Mouse (Mus musculus) ES-E14 (cell line): ENCODE data around the gene Zbtb45. TPM values are rescaled to one million over a fixed set of nuclear protein-coding genes. Genes with fewer than 3 reads are reported as not detected.

Experiments used
- DNase-seq: peaks from one replicate; pipeline ENCODE4 v3.0.0-alpha.2; 2013; ENCODE audit warnings: low read depth, low spot score
- H3K27ac ChIP-seq: 2 replicates; pipeline ENCODE4 v1.5.1; 2012; ENCODE audit warnings: low read depth, mild to moderate bottlenecking, low read length, moderate library complexity, mixed read lengths; ENCODE audit not compliant: poor library complexity, insufficient read depth, severe bottlenecking
- H3K36me3 ChIP-seq: 2 replicates; pipeline ENCODE4 v1.6.1; 2012; ENCODE audit warnings: mild to moderate bottlenecking, low read length, moderate library complexity, mixed read lengths; ENCODE audit not compliant: control insufficient read depth, poor library complexity, insufficient read depth, severe bottlenecking
- H3K4me1 ChIP-seq, 2 experiments: fragments of 150-350 bp in 1 of 2; sonication (generic) in 1 of 2; 2 replicates each; pipeline ENCODE4 v1.6.1; 2012; ENCODE audit warnings: low read length in 2 of 2, mild to moderate bottlenecking in 1 of 2, mixed read lengths in 1 of 2; ENCODE audit not compliant: control insufficient read depth in 2 of 2, insufficient read depth in 2 of 2, poor library complexity in 1 of 2
- H3K4me3 ChIP-seq, 2 experiments: fragments of 150-350 bp in 1 of 2; sonication (generic) in 1 of 2; 2 replicates each; pipeline ENCODE4 v1.5.1; 2012; ENCODE audit warnings: low read length in 2 of 2, low read depth in 1 of 2, mild to moderate bottlenecking in 1 of 2, mixed read lengths in 1 of 2; ENCODE audit not compliant: insufficient read depth in 1 of 2, poor library complexity in 1 of 2, severe bottlenecking in 1 of 2
- H3K9ac ChIP-seq: 2 replicates; pipeline ENCODE4 v1.6.1; 2012; ENCODE audit warnings: low read depth, mild to moderate bottlenecking, low read length, mixed read lengths; ENCODE audit not compliant: poor library complexity, insufficient read depth, severe bottlenecking
- H3K9me3 ChIP-seq: fragments of 150-350 bp; sonication (generic); 2 replicates; pipeline ENCODE4 v1.6.1; 2012; ENCODE audit warnings: low read depth, mild to moderate bottlenecking, low read length; ENCODE audit not compliant: control insufficient read depth, insufficient read depth
- CHD2 ChIP-seq: IDR thresholded peaks from 2 replicates; pipeline ENCODE4 v1.6.1; 2014; ENCODE audit warnings: mild to moderate bottlenecking, low read depth, low read length, inconsistent platforms
- HCFC1 ChIP-seq: IDR thresholded peaks from 2 replicates; pipeline ENCODE4 v1.6.1; 2012; ENCODE audit warnings: low read length, inconsistent platforms, borderline replicate concordance; ENCODE audit not compliant: insufficient read depth
- MAFK ChIP-seq: IDR thresholded peaks from 2 replicates; pipeline ENCODE4 v1.6.1; 2014; ENCODE audit warnings: mild to moderate bottlenecking, low read depth, low read length, inconsistent platforms; ENCODE audit not compliant: insufficient read depth
- ZC3H11A ChIP-seq: IDR thresholded peaks from 2 replicates; pipeline ENCODE4 v1.6.1; 2012; ENCODE audit warnings: low read depth, mild to moderate bottlenecking, inconsistent platforms, low read length, borderline replicate concordance
- ZNF384 ChIP-seq: IDR thresholded peaks from 2 replicates; pipeline ENCODE4 v1.6.1; 2012; ENCODE audit warnings: low read depth, low read length, inconsistent platforms
- in situ Hi-C, 2 experiments: fragments of 600-800 bp; cut with MboI; formaldehyde crosslinking; loops; one replicate each; pipeline ENCODE4 v1.15.1; 2025; ENCODE audit warnings: low sequenced_read_pairs in 2 of 2, inconsistent platforms in 1 of 2; ENCODE audit not compliant: unreplicated experiment in 2 of 2
- total RNA-seq: library from RNA; depleted of rRNA; stranded (reverse); fragments of 300-350 nt; gene quantifications from 2 replicates; pipeline ENCODE4 v1.2.3, GENCODE M21; 2012

The Zbtb45 gene
- total RNA-seq, 1 experiment = 26.7 TPM

DNA sequence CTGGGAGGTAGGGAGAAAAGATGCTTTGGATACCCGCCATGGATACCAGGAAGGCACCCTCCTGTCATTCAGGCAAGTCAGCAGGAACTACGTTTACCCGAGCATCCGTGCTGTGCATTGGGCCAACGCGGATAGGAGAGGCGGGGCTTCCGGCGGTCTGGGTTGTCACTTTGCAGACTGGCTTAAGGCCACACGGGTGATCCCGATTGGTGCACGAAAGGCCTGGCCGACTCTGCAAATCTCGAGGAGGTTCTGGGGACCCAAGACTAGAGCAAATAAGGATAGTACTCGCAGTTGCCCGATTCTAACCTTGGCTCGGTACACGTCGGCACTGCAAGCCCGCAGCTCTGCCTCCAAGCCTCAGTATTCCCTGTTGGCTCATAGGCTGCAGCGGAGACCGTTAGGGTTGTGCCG, 44.1 kb downstream of the Zbtb45 start, which contains the start of gene Zfp324:
Gene Zfp324 (plus strand): TSS at position 161 of the 414 bp plus-strand sequence.
- peak within 1 kb of the TSS; percentile 63; the same call in 1 of the 2 replicates for H3K27ac ChIP-seq
- H3K36me3 ChIP-seq = 0 out of 2 replicates have a peak, but pooled peaks cover 4% of the 10 kb centered on the region
- no peaks in the 10 kb centered on the region for H3K9me3 ChIP-seq
- peak; percentile 82 for DNase-seq
- TF ChIP-seq MAFK = 0 out of 2 replicates have a peak, but pooled peaks have one; percentile 15
- no peak for TF ChIP-seq HCFC1
- in situ Hi-C loops = no loop called here
- H3K9ac ChIP-seq = peak within 1 kb of the TSS; percentile 78
- H3K4me3 ChIP-seq = peak within 1 kb of the TSS; percentile 82 to 87
- peaks cover 3 to 5% of the 10 kb centered on the region in 2 experiments; a peak in 2 of 4 replicates for H3K4me1 ChIP-seq

GRCm38 (mm10) chr7:12961511-12962141, 48.2 kb downstream of the Zbtb45 start:
- in situ Hi-C loops = no loop called here
- H3K36me3 ChIP-seq = no peaks in the 10 kb centered on the region
- no peak for DNase-seq
- H3K9ac ChIP-seq = peak overlapping the region; percentile 51
- peak overlapping the region; percentile 38 to 66 for H3K4me3 ChIP-seq
- no peaks in the 10 kb centered on the region for H3K9me3 ChIP-seq
- no peak overlapping the region for H3K27ac ChIP-seq
- TF ChIP-seq HCFC1 (peak; percentile 82), CHD2 (no peak), MAFK (no peak), ZC3H11A (no peak), ZNF384 (peak; percentile 98)
- peaks cover 5 to 7% of the 10 kb centered on the region in 2 experiments; a peak in 3 of 4 replicates for H3K4me1 ChIP-seq

GRCm38 (mm10) chr7:12959718-12960117, 50.1 kb downstream of the Zbtb45 start:
- H3K9ac ChIP-seq = no peak overlapping the region
- no peak overlapping the region for H3K4me3 ChIP-seq
- no peaks in the 10 kb centered on the region for H3K9me3 ChIP-seq
- no peak for TF ChIP-seq CHD2
- no peak for TF ChIP-seq ZNF384
- TF ChIP-seq MAFK = no peak
- no peak for TF ChIP-seq HCFC1
- no peak for TF ChIP-seq ZC3H11A
- no peak overlapping the region for H3K27ac ChIP-seq
- H3K4me1 ChIP-seq = peaks cover 4 to 5% of the 10 kb centered on the region in 2 experiments; a peak in 3 of 4 replicates
- H3K36me3 ChIP-seq = no peaks in the 10 kb centered on the region
- in situ Hi-C loops = no loop called here
- DNase-seq = no peak

- Histone ChIP-seq H3K36me3 (no peaks in the 10 kb centered on the region), H3K27ac (no peak overlapping the region), H3K4me1 (peaks cover 2 to 4% of the 10 kb centered on the region in 2 experiments; a peak in 2 of 4 replicates), H3K9ac (no peak overlapping the region), H3K9me3 (no peaks in the 10 kb centered on the region), H3K4me3 (no peak overlapping the region)
- in situ Hi-C loops = no loop called here
- TF ChIP-seq ZC3H11A = no peak
- no peak for TF ChIP-seq ZNF384
- TF ChIP-seq CHD2 = no peak
- no peak for TF ChIP-seq HCFC1
- no peak for TF ChIP-seq MAFK
- no peak for DNase-seq
These were observed 50.9 kb downstream of the Zbtb45 start for GRCm38 (mm10) chr7:12958948-12959347.
